Mouse (Mus musculus) urinary bladder, adult 2 months (tissue): ENCODE data around the gene Ank2. TPM values are rescaled to one million over a fixed set of nuclear protein-coding genes. Genes with fewer than 3 reads are reported as not detected.
"Not testable (repeated sequence)": the region's sequence is repeated elsewhere in the genome, so short reads cannot be mapped to it uniquely, and the experiment has no call there.

Source experiments
- DNase-seq: peaks from one replicate; pipeline ENCODE4 v3.0.0; 2022; ENCODE audit warnings: low spot score
- polyA plus RNA-seq: library from polyadenylated mRNA; depleted of rRNA; stranded (reverse); fragments of >200 nt; gene quantifications from 2 replicates; pipeline ENCODE4 v1.2.3, GENCODE M21; 2012

The Ank2 gene
- polyA plus RNA-seq, 1 experiment, result 7.9 TPM

DNA sequence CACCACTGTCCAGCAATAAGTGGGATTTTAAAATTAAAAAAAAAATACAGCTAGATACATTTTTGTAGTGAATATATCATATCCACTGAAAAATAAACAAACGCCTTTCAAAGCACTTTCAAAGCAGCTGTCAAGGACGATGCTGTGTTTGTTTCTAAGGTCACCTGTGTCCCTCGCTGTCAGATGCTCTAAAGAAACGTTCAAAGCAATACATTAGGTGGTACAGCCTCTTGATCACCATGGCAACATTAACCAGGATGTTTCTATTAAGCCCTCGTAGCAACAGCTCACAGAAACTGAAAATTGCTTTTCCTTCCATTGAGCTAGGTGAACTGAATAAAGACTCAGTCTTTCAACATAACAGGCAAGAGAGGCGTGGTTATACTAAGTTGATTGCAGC lies 17.5 kb downstream of the Ank2 start:
- DNase-seq, result no peak

DNA sequence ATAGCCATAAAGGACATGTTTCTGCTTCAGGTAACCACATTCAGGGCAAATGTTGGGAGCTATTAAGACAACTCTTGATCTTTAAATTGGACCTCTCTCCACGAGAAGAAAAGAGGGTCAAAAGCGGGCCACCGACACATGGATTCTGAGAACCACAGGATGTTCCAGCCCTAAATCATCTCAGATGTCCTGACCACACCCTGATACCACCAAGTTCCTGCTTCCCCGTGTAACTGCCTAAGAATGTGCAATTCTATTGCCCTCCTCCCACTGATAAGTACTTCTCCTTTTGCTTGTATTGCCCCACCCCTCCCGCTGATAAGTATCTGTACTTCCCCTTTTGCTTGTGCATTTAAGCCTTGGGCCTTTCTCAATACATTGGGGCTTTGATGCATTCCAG lies 18.8 kb downstream of the Ank2 start:
- DNase-seq, result not testable (repeated sequence)

DNA sequence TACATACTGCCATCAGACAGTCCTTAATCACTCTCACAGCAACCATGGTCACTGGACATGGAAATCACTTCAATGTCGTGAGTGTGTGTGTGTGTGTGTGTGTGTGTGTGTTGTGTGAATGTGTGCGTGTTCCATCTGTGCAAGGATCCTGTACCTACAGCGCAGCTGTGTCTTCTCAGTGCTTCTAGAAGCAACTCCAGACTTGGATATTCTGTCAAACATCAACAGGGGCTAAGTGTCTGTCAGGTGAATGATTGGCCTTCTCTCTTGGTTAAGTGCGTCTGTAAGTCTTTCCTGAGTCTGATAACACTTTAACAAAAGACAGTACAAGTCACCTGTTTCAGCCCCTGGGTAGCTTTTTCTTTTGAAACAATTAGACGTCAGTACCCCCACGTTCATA lies 25.0 kb downstream of the Ank2 start:
- no peak for DNase-seq

DNA sequence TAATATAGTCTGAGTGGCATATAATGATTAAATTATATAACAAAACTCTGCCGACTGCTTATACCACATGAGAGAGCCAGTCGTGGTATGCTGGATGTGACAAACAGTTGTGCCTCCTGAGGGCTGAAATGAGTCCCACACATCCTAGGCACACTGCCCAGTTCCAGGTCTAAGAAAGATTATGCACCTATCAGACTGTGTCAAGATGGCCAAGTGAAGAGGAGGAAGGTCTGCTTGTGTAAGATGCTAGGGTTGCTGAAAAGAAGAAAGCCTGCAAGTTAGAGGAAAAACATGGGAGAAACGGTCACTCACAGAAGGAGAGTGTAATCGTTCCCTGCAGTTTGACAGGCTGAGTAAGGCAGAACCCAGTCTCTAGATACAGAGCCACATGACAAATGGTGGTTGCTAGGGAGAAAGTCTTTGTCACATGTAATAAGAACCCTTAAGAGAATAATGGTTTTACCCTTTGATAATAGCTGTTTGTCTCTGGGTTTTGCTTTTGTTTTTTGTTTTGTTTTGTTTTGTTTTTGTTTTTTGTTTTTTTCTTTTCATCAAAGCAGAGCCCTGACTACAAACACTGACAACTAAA lies 29.9 kb downstream of the Ank2 start:
- no peak for DNase-seq

DNA sequence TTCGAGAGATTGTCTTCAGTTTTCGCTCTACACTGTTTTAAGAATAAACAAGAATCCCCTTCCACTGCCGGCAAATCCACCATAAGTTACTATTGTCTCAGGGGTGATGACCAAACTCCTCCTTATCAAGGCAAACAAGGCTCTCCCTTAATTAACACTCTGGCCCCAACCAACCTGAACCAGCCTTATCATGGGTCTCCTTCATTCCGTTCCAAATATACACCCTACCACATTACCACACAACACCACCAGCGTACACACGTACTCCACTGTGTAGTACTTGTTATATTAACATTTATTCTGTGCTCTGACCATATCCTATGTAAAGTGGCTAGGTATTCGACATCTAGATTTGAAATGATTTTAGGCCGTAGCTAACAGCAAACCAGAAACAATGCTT lies 30.6 kb downstream of the Ank2 start:
- no peak for DNase-seq

DNA sequence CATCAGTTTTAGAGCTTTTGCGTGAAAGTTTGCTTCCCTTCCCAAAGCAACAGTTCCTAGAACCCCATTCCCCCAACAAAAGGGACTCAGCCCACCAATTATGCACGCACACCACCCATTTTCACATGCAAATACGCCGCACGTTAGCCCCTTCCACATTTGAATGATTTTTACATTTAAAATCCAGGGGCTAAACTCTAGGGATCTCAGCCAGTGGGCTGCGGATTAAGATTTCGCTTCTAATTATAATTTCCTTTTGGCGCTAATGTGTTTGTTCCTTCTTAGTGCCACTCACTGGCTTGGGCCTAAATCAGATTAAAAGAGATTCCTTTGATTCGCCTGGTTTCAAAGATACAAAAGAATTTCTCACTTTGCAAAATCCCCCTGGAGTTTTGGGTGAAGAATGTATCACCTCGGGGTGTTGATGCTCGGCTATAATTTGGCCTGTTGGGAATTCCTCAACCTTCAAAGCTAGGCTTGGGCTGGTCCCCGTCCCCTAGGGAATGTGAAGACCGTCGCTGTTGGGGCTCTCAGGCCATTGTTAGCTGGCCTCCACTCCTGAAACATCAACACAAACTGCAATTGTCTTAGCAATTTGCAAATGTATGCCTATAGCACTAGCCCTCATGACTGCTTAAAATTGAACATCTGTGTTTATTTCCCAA lies 35.2 kb downstream of the Ank2 start:
- DNase-seq, result no peak

DNA sequence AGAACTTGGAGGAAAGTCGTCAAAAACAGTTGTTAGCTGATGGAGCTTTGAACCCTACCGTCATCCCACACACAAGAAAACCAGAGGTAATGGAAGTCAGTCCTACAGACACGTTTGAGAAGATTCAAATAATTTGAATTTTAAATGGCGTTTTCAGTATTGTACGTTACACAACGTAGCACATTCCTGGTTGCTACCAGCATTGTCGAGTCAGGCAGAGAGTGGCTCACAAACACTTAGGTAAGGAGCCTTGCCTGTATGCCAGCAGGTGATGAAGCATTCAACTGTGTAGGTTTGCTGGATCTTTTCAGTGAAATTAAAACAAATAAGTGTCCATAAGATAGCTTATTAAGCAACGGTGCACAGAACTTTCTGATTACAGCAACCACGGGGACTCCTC lies 36.0 kb downstream of the Ank2 start:
- no peak for DNase-seq

DNA sequence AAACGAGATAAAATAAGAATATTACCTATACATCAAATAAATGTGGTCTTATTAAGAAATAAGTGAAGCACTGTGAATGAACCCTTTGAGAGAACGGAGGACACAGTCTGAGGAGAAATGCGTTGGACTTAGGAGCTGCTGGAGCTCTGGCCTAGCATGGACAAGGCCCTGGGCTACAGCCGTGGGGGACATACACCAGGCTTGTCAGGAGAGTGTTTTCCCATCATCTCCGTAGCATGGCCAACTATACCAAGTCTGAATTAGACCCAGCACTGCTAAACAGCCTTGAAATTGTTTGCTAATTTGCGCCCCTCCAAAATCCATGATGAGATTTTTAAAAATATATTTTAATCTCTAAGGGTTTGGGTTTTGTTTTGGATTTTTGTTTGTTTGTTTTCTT lies 36.7 kb downstream of the Ank2 start:
- no peak for DNase-seq

DNA sequence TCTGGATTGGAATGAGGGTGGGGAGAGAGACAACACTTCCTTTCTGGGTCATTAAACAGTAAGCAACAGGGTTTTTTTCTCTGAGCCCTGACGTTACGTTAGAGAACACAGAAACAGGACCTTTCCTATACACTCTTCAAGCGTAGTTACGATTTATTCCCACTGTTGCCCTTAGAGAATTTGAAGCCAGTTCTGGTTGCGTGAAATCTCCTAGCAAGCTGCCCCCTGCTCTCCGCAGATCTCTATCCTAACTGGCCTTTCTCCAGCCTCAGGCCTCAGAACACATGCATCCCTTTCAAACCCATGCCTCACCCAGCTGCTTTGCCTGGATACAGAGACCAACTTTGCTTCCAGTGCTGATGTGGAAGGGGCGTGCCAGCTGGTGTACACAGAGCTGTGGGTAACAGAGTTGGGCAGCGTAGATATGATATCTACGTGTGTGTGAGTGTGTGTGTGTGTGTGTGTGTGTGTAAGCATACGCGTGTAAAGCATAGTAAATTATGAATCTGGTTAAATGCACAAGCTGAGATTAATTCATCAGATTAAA lies 38.2 kb downstream of the Ank2 start:
- no peak for DNase-seq

DNA sequence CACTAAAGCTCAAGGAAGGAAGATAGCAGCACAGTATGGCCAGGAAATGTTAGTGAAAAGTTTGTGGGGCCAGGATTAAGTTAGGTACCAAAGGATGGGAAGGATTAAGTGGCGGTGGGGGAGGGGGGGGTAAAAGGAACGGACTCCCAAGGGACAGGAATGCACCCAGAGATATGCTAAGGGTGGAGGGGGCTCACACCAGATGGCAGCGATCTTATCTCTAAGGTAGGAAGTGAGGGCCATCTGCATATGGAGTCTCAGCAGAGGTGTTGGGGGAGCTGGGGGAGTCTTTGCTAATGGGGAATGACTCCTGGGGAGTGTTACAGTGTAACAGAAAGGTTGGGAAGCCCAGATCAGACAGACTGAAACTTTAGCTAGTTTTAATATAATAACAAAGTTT lies 39.3 kb downstream of the Ank2 start:
- no peak for DNase-seq

DNA sequence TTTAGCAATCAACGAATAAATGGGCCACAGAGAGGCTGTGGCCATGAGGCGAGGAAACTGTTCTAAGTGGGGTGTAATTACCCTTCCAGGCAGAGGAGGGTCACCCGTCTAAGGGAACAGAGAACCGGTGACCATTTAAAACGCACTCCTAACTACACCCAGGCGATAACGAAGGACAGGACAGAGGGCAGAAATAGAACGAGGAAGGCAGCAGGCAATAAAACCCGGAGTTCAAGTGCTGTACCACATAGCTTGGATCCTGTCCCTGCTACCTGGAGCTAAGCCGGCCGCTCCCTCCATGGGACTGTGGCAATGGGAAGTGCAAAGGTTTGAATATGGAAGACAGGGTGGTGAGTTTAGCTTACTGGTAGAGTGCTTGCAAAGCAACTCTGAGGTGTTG lies 40.2 kb downstream of the Ank2 start:
- DNase-seq, result no peak

DNA sequence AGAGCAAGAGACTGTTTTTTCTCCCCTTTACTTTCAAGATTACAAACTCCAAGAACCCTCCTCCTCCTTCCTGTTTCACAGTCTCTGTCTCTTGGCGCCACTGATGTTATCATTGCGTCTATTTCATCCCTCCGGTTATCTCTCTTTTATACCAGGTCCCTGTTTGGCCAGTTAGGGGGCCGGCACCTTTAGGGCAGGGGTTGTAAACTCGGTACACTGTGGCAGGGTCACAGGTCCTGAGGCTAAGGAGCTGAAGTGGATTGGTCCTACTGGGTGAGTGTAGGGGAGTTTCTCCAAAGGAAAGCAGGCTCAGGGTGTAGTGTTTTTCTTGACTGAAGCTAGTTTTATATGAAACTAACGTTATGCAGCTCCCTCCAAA lies 40.7 kb downstream of the Ank2 start:
- DNase-seq, result no peak

DNA sequence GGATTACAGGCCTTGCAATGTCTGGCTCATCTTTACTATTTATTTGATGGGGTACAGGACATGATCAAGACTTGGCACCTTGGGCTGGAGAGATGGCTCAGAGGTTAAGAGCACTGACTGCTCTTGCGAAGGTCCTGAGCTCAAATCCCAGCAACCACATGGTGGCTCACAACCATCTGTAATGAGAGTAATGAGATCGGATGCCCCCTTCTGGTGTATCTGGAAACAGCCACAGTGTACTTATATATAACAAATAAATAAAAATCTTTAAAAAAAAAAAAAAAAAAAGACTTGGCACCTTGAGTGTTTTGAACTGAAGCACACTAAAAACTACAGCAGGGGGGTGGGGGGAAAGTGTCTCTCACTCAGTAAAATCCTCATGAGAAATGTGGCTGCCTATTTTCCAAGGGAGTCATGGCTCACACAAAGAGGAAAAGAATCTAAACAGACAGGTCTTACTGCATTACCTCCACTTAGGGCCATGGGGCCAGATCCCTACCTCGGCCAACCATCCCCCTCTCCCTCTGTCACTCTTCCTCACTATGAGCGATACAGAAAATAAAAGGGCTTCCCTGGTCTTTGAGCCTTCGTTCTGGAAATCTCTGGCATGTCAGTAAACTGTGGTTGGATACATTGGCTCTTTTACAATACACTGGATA lies 41.3 kb downstream of the Ank2 start:
- DNase-seq, result no peak

DNA sequence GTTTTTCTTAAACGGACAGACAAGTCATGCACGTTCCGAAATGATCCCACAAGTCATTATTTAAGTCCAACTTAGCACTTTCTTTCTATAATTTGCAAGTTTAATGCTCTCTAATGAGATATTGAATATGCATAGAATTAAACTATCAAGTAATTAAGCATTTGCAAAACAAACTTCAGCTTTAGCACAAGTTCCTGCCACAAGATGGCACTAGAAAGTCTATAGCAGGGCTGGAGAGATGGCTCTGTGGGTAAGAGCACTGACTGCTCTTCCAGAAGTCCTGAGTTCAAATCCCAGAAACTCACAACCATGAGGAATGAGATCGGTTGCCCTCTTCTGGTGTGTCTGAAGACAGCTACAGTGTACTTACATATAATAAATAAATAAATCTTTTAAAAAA lies 45.4 kb downstream of the Ank2 start:
- DNase-seq, result no peak

DNA sequence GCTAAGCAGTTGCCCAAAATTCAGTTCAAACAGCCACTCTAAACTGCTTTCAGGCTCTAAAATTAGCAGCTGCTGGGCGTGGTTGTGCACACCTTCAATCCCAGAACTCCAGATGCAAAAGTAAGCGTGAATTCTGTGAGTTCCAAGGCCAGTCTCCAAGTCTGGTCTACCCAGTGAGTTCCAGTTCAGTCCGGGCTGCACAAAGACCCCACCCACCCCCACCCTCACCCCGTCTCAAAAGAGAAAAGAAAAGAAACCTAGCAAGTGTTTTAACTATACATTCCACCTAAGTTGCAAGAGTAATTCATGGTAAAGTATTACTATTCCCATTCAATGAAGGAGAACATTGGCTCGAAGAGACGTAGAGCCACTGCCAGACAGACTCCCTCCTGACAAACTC lies 45.9 kb downstream of the Ank2 start:
- no peak for DNase-seq

DNA sequence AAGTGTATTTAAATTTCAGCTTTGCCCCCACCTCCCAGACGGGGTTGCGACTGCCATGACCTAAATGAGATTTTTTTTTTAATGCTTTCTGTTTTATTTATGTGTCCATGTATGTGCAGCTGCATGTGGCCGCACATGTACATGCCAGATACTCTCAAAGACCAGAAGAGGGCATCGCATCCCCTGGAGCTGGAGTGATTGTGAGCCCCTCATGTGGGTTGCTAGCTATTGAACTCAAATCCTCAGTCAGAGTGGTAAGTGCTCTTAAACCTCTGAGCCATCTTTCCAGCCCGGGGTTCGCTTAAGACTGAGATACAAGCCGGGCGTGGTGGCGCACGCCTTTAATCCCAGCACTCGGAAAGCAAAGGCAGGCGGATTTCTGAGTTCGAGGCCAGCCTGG lies 46.9 kb downstream of the Ank2 start:
- DNase-seq, result no peak

DNA sequence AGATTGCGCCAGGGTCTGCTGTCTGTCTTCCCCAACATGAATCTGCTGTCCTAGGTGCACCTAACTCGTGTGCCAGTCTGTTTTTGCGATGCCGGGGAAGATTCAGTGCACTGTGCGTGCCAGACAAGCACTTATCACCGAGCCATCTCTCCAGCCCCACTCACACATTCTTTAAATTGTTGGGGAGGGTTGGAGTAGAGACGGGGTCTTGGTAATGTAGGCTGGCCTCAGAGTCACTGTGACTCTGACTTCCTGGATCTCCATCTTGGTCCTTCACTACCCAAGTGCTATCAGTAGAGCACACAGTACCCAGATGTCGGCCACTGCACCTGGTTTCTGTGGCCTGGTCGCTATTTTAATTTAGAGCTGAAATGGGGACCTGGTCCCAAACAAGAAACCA lies 47.4 kb downstream of the Ank2 start:
- DNase-seq, result no peak

DNA sequence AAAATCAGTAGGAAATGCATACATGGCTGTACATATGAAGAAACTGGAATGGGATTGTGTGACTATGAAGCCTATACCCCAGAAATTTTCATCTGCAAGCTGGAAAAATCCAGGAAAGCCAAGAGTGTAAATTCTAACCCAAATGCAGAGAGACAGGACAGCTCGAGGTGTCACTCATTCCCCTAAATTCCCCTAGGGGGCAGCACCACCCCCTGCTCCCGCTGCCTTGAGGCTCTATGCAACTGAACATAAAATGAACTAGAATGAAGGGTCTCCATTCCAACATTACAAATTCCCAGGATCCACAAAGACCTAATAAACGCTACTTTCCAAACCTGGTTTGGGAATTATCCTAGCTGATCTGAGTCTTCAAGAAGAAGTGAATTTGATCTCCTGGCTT lies 48.1 kb downstream of the Ank2 start:
- no peak for DNase-seq

DNA sequence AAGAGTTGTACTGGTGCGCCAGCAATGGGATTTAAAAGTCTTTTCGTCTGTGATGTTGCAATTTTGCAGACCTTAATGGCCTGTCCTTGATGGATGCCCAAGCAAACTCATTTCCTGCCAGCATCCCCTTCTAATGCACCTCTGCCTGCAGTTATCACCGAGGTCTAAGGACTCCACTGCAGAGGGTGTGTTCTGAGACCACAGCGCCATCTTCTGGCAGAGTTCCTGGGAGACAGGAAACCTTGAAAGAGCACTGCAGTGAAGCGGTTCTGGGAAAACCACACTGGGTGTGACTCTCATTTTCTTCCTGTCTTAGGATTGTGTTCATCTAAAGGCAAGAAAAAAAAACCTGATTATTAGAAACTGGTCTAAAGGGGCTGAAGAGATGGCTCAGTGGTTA lies 53.0 kb downstream of the Ank2 start:
- no peak for DNase-seq

DNA sequence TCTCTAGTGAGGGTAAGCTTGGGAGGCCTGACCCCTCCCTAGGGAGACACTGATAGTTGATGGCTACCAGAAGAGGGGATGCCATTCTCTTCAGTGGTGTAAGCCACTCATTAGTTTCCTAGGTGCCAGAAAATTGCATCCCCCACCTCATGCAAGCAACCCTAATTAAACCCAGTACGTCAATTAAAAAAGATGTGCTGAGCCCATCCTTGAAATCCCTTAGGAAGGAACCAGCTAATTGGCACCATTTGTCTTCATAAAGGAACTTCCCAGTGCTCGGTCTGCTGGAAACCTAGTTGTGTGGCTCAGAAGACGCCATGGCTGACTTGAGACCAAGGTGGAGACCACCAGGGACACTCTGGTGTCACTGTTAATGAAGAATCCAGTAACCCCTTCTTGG lies 65.9 kb downstream of the Ank2 start:
- no peak for DNase-seq

DNA sequence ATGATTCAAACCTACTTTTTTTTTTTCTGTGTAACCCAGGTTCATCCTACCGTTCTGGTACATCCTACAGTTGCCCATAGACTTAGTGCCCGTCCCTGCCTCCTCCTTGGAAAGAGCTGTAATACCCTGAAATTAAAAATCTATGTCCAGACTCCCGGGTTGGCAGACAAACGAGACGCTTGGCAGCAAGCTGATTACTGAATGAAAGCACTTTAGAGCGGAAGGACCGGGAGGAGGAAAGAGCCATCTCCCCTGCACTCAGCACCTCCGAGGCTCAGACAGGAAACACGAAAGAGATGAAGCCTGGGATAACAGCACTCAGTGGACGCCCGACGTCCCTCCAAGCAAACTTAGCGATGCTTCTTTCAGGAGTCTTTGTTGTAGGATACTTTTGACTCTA lies 69.3 kb downstream of the Ank2 start:
- no peak for DNase-seq

DNA sequence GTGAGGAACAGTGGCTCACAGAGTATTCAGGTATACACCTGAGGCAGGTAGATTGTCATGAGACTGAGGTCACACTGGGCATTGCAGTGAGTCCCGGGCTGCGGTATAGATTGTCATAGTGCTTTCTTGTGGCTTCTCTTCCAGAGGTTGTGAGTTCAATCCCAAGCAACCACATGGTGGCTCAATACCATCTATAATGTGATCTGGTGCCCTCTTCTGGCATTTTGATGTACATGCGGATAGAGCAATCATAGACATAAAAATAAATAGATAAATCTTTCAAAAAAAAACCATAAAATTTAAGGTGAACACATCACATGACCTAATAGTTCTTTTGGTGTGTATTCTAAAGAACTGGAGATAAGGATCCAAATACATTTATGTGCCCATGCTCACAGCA lies 70.6 kb downstream of the Ank2 start:
- DNase-seq, result no peak

DNA sequence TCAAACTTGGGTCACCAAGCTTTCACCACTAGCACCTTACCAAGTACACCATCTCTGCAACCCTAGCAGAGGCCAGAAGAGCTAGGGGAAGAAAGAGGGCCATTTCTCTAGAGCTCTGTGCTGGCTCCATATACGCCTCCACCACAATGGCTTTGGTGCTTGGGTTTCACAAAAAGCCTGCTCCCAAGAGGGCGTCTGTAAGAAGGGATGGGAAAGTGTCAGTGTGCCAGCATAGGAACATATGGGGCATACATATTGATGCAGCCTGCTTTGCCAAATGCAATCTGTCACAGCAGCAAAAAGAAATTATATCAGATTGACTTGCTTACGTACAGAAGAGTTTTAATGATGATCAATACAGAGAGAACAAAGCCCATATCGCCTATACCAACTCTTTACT lies 82.2 kb downstream of the Ank2 start:
- DNase-seq, result no peak
